In the genomic region with DNA sequence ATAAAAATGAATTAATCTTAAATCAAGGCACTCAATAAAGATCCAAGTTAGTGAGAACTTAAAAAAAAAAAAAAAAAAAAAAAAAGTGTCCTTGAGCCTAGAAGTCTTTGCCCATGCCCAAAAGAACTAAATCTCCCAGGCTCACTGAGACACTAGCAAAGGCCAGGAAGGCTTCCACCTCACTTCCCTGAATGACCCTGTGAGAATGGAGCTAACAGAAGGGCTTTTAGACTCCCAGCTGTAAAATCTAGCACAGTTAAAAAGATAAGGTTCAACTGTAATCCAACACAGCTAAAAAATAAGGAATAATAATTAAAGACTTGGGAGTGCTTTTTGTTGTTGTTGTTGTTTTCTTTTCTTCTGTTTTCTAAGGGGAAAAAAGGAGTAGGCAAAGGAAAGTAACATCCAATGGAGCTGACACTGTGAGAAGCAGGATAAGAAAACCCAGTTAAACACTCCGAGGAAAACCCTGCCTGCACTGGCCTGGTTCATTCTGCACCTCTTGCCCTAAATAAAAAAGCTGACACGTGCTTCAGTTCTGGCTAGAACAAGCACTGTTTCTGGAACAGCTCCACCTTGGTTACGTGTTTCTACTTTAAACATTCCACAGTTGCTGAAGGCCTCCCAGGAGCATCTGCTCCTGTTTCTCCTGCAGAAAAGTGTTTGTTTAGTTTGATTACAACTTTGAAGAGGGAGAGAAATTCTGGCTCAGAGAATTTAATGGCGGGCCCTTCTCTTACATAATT, we compare ENCODE assay signal across 9 mouse cellular contexts. TPM values are rescaled to one million over a fixed set of nuclear protein-coding genes. Genes with fewer than 3 reads are reported as not detected.
DNase-seq lines count a peak whose midpoint lies in the region; ATAC-seq lines count a peak whose summit lies in the region.
"Had no signal": no experiment of that assay in that cellular context is flagged by ENCODE, and none has a peak within 500 bp of the region (broad histone marks: within the 10 kb centered on the region; RNA-seq: fewer than 3 reads in every experiment).

No protein-coding gene starts in this region.

- ATAC-seq in forebrain, embryonic 15.5 days (replicated peaks) = no peak; the same call in 1 of the 2 replicates

- no peak overlapping the region for H3K4me3 ChIP-seq in forebrain, embryonic 15.5 days
- H3K4me3 ChIP-seq: neural tube, embryonic 13.5 days had no signal

- H3K9ac ChIP-seq in forebrain, embryonic 15.5 days (replicated peaks) = no peak overlapping the region
- H3K9ac ChIP-seq: neural tube, embryonic 13.5 days had no signal

- H3K4me2 ChIP-seq in forebrain, embryonic 15.5 days (replicated peaks) = no peak overlapping the region
- H3K4me2 ChIP-seq: neural tube, embryonic 13.5 days had no signal

- H3K9me3 ChIP-seq in forebrain, embryonic 15.5 days = no peaks in the 10 kb centered on the region
- H3K9me3 ChIP-seq: neural tube, embryonic 13.5 days had no signal

- H3K36me3 ChIP-seq in forebrain, embryonic 15.5 days = no peaks in the 10 kb centered on the region
- H3K36me3 ChIP-seq: neural tube, embryonic 13.5 days had no signal

- 18% methylated on average over 4 of the region's 4 CpGs for WGBS in forebrain, embryonic 15.5 days

- no peak overlapping the region for H3K27ac ChIP-seq in forebrain, embryonic 15.5 days (replicated peaks)
- H3K27ac ChIP-seq: neural tube, embryonic 13.5 days had no signal

- peaks cover 28% of the 10 kb centered on the region for H3K4me1 ChIP-seq in forebrain, embryonic 15.5 days

- peak; percentile 58 to 73 for DNase-seq in frontal cortex, adult 2 months (ENCODE audit: extremely low spot score in 1 of 2, low spot score in 1 of 2)
- DNase-seq in frontal cortex, postnatal 10 days (ENCODE audit: low spot score in 2 of 2) = no peak
- peak; percentile 50 for DNase-seq in urinary bladder, postnatal 14 days (ENCODE audit: low spot score)
- no peak for DNase-seq in urinary bladder, adult 2 months (ENCODE audit: low spot score)
- DNase-seq in kidney, adult 8-10 months = peak; percentile 60 to 82
- DNase-seq in lung, postnatal 25 days (ENCODE audit: low spot score) = peak; percentile 85
- no peak for DNase-seq in ovary, adult 18-20 months (ENCODE audit: low spot score)

- no peaks in the 10 kb centered on the region for H3K27me3 ChIP-seq in forebrain, embryonic 15.5 days
- H3K27me3 ChIP-seq: neural tube, embryonic 13.5 days had no signal

RNA-seq across cellular contexts. Expression of a gene that starts 23.0 kb away (rescaled TPM):
- polyA plus RNA-seq in frontal cortex, adult 2 months (2012; rRNA removed) = 6.8 and 8.2 TPM in 2 replicates
- polyA plus RNA-seq in urinary bladder, adult 2 months (2012; rRNA removed) = 5.3 and 10.1 TPM in 2 replicates
- 6.9 and 7.4 TPM in 2 replicates for polyA plus RNA-seq in forebrain, embryonic 15.5 days (2015; fragmentation: Nextera tagmentation; extraction: Ambion mirVana)

Comparison
In these comparisons a context has a peak if more than half of its experiments do, and no peak if none do; other contexts are left out.
1. DNase-seq: peak in frontal cortex, adult 2 months (2 of 2), urinary bladder, postnatal 14 days (single experiment), kidney, adult 8-10 months (2 of 2) and lung, postnatal 25 days (single experiment); none in frontal cortex, postnatal 10 days (0 of 2), urinary bladder, adult 2 months (single experiment) and ovary, adult 18-20 months (single experiment).